Mouse (Mus musculus) frontal cortex, adult 2 months (tissue): ENCODE measurements around the gene Rnf7. TPM values are rescaled to one million over a fixed set of nuclear protein-coding genes. Genes with fewer than 3 reads are reported as not detected.

ENCODE experiments used
- polyA plus RNA-seq: library from polyadenylated mRNA; depleted of rRNA; stranded (reverse); fragments of >200 nt; gene quantifications from 2 replicates; pipeline ENCODE4 v1.2.3, GENCODE M21; 2012; rRNA removed

Gene Rnf7
- polyA plus RNA-seq, 1 experiment: 181 TPM

Other genes with a start within 250 kb of the Rnf7 start
- gene Atp1b3, start 114.2 kb downstream of the Rnf7 start, polyA plus RNA-seq: 135 and 142 TPM in 2 replicates
- 0.06 and 0.11 TPM in 2 replicates for gene Gm28729, start 46.6 kb upstream of the Rnf7 start, polyA plus RNA-seq
- 26.8 and 28.6 TPM in 2 replicates for gene Rasa2, start 152.9 kb upstream of the Rnf7 start, polyA plus RNA-seq